Mouse (Mus musculus): ENCODE data around the gene Ifi35.
"Not testable (repeated sequence)": the region's sequence is repeated elsewhere in the genome, so short reads cannot be mapped to it uniquely, and the experiment has no call there.

Ifi35 gene

DNA sequence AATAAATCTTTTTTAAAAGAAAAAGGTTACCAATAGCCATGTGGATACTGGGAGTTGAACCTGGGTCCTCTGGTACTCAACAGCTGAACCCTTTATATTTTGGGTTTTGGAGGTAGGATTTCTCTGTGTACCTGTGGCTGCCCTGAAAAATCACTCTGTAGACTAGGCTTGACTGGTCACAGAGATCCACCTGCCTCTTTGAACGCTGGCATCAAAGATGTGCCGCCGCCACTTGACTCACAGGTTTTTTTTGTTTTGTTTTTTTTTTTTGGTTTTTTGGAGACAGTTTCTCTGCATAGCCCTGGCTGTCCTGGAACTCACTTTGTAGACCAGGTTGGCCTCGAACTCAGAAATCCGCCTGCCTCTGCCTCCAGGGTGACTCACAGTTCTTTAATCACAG lies 421 bp upstream of the Ifi35 start:
- DNase-seq (ENCODE audit: low spot score): no peak

DNA sequence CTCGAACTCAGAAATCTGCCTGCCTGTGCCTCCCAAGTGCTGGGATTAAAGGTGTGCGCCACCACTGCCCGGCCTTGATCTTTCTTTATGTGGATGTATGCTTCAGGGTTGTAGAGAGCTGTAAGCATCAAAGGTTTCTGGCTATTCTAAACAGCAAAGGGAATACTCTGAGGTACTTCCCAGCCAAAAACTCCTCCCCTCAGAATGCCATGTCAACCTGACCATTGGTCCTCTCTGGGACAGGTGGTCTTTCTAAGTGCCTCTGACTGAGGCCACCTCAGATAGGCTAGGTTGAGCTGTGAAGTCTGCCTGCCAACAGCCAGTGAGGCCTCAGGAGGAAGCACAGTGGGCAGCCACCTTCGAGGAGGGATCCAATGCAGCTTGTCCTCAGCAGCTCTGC lies 692 bp downstream of the Ifi35 start:
- no peak for DNase-seq (ENCODE audit: low spot score)

- not testable (repeated sequence) for DNase-seq (ENCODE audit: low spot score)
Observed at GRCm38 (mm10) chr11:101449596-101449995, 1.4 kb downstream of the Ifi35 start.

GRCm38 (mm10) chr11:101450394-101450793 lies 2.2 kb downstream of the Ifi35 start:
- no peak for DNase-seq (ENCODE audit: low spot score)

DNA sequence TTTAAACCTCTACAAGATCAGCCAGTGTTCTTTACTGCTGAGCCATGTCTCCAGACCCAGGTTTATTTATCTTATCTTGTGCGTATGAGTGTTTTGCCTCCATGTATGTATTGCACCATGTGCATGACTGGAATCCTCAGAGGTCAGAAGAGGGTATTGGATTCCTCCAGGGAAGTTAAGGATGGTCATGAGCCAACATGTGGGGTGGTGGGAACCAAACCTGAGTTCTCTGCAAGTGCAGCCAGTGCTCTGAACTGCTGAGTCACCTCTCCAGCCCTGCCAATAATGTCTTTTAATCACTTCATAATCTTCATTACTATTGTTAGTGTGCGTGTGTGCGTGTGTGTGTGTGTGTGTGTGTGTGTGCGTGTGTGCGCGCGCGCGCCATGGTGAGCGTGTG lies 3.3 kb downstream of the Ifi35 start:
- no peak for DNase-seq (ENCODE audit: low spot score)

- no peak for DNase-seq (ENCODE audit: low spot score)
Observed at GRCm38 (mm10) chr11:101452093-101452774, 4.0 kb downstream of the Ifi35 start.

- no peak for DNase-seq (ENCODE audit: low spot score)
Observed at GRCm38 (mm10) chr11:101454702-101455101, 6.5 kb downstream of the Ifi35 start.

DNA sequence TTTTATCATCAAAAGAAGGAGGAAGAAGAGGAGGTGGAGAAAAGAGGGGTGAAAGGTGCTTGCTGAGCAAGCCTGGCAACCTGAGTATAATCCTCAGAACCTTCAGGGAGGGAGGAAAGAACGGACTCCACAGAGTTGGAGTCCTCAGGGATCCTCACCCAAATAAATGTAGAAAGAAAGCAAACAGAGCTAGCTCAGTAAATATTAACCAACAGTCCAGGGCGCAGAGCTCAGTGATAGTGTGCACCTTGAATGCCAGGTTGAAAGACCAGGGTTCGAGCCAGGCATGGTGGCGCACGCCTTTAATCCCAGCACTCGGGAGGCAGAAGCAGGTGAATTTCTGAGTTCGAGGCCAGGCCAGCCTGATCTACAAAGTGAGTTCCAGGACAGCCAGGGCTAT lies 7.4 kb downstream of the Ifi35 start:
- no peak for DNase-seq (ENCODE audit: low spot score)

DNA sequence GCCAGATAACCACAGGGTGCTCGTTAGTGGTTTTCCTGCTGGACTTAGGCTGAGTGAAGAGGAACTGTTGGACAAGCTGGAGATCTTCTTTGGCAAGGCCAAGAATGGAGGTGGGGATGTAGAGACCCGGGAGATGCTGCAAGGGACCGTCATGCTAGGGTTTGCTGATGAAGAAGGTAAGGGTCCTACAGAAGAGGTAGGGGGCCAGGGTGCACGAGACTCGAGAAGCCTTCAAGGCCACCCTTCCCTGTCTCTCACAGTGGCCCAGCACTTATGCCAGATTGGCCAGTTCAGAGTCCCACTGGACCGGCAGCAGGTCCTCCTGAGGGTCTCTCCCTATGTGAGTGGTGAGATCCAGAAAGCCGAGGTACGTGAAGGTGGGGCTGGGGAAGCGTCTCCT lies 9.4 kb downstream of the Ifi35 start:
- no peak for DNase-seq (ENCODE audit: low spot score)

GRCm38 (mm10) chr11:101458217-101458616 lies 10.0 kb downstream of the Ifi35 start:
- DNase-seq (ENCODE audit: low spot score): no peak

GRCm38 (mm10) chr11:101459716-101460115 lies 11.5 kb downstream of the Ifi35 start:
- DNase-seq (ENCODE audit: low spot score): no peak

- no peak for DNase-seq (ENCODE audit: low spot score)
Observed at GRCm38 (mm10) chr11:101460321-101460720, 12.1 kb downstream of the Ifi35 start.

- DNase-seq (ENCODE audit: low spot score): no peak
Observed at GRCm38 (mm10) chr11:101462141-101462540, 13.9 kb downstream of the Ifi35 start.

DNA sequence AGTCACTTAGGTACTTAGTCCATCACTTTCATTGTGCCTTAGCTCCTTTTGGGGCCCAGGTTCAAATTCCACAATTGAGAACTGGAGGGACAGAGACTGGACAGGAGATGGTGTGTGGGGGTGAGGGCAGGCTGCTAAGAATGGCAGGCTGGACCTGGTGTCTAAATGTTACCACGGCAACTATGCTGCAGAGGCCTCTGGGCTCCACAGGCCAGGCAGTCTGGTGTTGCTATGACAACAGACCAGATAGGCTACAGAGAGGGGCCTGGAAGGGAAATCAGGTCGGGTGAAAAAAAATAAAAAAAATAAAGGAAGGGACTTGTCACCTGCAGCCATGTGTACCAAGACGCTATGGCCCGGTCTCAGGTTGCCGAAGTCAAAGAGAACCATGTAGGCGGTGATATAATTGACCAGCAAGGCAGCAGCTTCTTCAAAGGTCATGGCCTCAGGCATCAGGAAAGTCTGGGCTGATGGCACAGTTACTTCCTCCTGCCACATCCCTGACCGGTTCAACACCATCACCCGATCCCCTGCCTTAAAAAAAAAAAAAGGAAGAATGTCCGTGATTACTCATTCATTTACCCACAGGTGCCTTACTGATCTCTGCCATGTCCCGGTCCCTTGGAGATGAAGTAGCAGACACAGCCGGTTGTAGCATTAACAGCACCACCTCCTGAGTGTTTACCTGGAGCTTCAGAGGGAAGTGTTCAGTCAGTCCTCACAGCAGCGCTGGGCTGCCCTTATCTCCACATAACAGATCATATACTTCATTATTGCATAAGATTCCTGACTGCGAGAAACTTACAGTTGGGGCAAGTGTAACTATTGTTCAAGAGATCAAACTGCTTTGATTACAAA lies 14.6 kb downstream of the Ifi35 start:
- DNase-seq (ENCODE audit: low spot score): peak; percentile 84

- DNase-seq (ENCODE audit: low spot score): no peak
Observed at GRCm38 (mm10) chr11:101464211-101465100, 16.2 kb downstream of the Ifi35 start, which contains the start of gene Rnd2. Rnd2 (plus strand) TSS chr11:101464999.

- peak; percentile 66 for DNase-seq (ENCODE audit: low spot score)
Observed at GRCm38 (mm10) chr11:101465101-101465868, 17.1 kb downstream of the Ifi35 start.

- peak; percentile 63 for DNase-seq (ENCODE audit: low spot score)
Observed at GRCm38 (mm10) chr11:101465869-101466551, 17.8 kb downstream of the Ifi35 start, which contains the start of gene Vat1. Vat1 (minus strand) TSS chr11:101466230.

DNA sequence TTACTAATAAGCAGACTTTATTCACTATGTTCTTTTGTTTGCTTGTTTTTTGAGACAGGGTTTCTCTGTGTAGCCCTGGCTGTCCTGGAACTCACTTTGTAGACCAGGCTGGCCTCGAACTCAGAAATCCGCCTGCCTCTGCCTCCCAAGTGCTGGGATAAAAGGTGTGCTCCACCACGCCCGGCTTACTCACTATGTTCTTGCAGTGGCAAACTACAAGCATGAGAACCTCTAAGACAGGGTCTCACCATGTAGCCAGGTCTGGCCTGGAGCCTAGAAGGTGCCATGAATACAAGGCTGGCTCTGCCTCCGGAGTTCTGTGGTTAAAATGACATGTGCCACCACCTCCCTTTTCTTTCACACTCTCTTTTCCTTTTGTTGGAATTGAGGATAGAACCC lies 18.3 kb downstream of the Ifi35 start:
- DNase-seq (ENCODE audit: low spot score): not testable (repeated sequence)

- peak; percentile 77 for DNase-seq (ENCODE audit: low spot score)
Observed at GRCm38 (mm10) chr11:101467477-101468262, 19.5 kb downstream of the Ifi35 start.

GRCm38 (mm10) chr11:101468263-101468688 lies 20.1 kb downstream of the Ifi35 start:
- no peak for DNase-seq (ENCODE audit: low spot score)

Measured in embryo, embryonic 10 days (tissue).